Mouse (Mus musculus) heart, postnatal 0 days (tissue): ENCODE data around the gene Klk6.

Experiments used
- CTCF ChIP-seq: IDR thresholded peaks from 2 replicates; pipeline ENCODE4 v1.5.1; 2016; ENCODE audit warnings: antibody characterized with exemption, control low read depth, low read depth
- EP300 ChIP-seq: IDR thresholded peaks from 2 replicates; pipeline ENCODE4 v1.6.1; 2016; ENCODE audit warnings: antibody characterized with exemption, low read depth

- no peak for TF ChIP-seq CTCF
- TF ChIP-seq EP300 = no peak
Observed at GRCm38 (mm10) chr7:43776506-43776905, 47.8 kb upstream of the Klk6 start.
